Mouse (Mus musculus): ENCODE data around the gene Ehmt1.

Ehmt1 gene

GRCm38 (mm10) chr2:24912189-24912588 is 7.2 kb downstream of the Ehmt1 start:
- no peak for DNase-seq (ENCODE audit: low read depth, low spot score)

DNA sequence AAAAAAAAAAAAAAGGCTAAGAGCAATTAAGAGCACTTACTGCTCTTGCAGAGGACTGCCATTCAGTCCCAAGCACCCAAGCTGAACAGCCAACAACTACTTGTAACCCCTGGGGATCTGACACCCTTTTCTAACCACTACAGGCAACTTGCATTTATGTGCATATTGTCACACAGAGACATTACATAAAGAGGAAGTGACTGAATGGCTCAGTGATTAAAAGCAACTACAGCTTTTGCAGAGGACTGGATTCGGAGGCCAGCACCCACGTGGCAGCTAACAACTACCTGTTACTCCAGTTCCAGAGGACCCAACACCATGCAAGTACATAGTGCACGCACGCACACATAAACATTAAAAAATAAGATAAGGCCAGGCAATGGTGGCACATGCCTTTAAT is 8.9 kb downstream of the Ehmt1 start:
- DNase-seq (ENCODE audit: low read depth, low spot score): no peak

GRCm38 (mm10) chr2:24905653-24906155 is 13.7 kb downstream of the Ehmt1 start:
- no peak for DNase-seq (ENCODE audit: low read depth, low spot score)

DNA sequence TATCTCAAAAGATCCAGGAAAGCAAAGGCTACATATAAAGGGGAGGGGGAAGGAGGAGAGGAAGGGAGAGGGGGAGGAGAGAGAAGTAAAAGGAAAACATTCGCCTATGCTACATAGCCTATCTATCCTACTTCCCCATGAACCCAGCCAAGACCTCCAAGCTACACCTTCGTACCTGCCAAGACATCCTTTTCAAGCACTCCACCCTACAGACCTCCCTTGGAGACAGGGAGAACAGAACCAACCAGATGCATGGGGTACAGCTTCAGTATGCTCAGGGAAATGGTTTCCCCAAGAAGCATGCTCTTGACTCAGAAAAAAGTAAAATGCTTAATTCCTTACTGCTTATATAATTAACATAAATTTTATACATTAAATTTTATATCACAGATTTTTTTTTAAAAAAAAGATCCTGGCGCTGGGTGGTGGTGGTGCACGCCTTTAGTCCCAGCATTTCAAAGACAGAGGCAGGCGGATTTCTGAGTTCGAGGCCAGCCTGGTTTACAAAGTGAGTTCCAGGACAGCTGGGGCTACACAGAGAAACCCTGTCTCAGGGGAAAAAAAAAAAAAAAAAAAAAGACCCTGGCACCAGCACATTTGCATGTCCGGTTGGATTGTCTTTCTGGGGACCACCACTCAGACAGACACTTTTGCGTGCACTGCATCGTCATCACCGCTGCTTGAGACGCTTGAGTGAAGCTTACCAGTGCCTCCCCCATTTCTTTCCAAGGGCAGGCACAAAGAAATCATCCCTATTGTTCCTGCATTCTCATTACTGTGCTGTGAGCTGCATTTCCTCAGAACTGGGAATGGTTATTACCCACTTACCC is 14.4 kb downstream of the Ehmt1 start:
- DNase-seq (ENCODE audit: low read depth, low spot score): no peak

GRCm38 (mm10) chr2:24902999-24903398 is 16.4 kb downstream of the Ehmt1 start:
- DNase-seq (ENCODE audit: low read depth, low spot score): no peak

- no peak for DNase-seq (ENCODE audit: low read depth, low spot score)
Measured at GRCm38 (mm10) chr2:24901055-24901454, 18.4 kb downstream of the Ehmt1 start.

- no peak for DNase-seq (ENCODE audit: low read depth, low spot score)
Measured at GRCm38 (mm10) chr2:24899292-24899691, 20.1 kb downstream of the Ehmt1 start.

DNA sequence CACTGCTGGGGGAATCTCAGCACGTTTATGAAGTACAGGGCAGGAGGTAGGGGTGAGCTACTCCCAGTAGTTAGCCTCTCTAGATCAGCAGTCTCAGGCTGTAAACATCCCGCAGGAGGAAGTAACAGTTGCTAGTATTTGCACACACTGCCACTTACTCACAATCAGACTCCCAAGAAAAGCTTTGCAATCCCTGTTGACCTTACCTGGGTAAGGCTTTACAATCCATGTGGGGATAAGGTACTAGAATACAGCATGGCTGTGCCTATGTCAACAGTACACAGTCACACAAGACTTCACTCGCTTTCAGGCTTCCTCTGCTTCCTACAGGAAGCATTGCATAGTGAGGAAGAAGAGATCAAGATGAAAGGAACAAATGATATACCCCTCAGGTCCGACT is 22.7 kb downstream of the Ehmt1 start:
- DNase-seq (ENCODE audit: low read depth, low spot score): no peak

GRCm38 (mm10) chr2:24894211-24894610 is 25.2 kb downstream of the Ehmt1 start:
- no peak for DNase-seq (ENCODE audit: low read depth, low spot score)

GRCm38 (mm10) chr2:24892318-24892717 is 27.1 kb downstream of the Ehmt1 start:
- DNase-seq (ENCODE audit: low read depth, low spot score): no peak

- DNase-seq (ENCODE audit: low read depth, low spot score): no peak
Measured at GRCm38 (mm10) chr2:24890541-24891447, 28.6 kb downstream of the Ehmt1 start.

- no peak for DNase-seq (ENCODE audit: low read depth, low spot score)
Measured at GRCm38 (mm10) chr2:24888895-24889294, 30.5 kb downstream of the Ehmt1 start.

- DNase-seq (ENCODE audit: low read depth, low spot score): no peak
Measured at GRCm38 (mm10) chr2:24880686-24881085, 38.7 kb downstream of the Ehmt1 start.

- DNase-seq (ENCODE audit: low read depth, low spot score): no peak
Measured at GRCm38 (mm10) chr2:24870952-24871351, 48.5 kb downstream of the Ehmt1 start.

DNA sequence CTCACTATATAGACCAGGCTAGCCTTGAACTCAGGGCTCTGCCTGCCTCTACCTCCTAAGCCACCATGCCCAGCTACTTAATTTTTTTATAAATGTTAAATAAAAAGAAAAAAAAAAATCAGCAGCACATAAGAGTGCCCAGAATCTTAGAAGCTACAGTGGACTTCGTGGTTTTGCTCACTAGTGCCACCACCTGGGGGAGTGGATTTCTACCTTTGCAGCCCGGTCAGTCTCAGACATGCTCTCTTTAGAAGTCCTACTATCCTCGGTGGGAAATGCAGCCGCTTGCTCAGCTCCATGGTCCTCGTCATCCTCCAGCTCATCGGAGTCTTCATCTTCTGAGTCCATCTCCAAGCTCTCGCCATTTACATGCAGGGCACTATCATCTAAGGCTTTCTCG is 56.4 kb downstream of the Ehmt1 start:
- no peak for DNase-seq (ENCODE audit: low read depth, low spot score)

DNA sequence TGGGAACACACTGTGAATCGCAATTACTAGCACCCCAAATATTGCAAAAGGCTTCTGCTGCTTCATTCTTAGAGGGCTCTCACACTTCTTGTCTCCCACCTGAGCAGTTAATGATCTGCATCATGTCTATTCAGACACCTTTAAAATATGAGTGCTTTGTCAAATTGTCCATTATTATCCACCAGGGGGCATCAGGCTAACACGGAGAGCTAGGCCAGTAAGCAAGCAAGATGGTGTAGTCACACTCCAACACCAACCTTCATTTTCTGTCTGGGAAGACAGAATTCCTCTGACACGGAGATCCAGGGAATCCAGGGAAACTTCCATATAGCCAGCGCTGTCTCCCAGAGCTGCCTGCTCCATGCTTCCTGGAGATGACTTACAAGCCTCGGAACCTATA is 67.0 kb downstream of the Ehmt1 start:
- no peak for DNase-seq (ENCODE audit: low read depth, low spot score)

- no peak for DNase-seq (ENCODE audit: low read depth, low spot score)
Measured at GRCm38 (mm10) chr2:24846557-24846956, 72.9 kb downstream of the Ehmt1 start.

DNA sequence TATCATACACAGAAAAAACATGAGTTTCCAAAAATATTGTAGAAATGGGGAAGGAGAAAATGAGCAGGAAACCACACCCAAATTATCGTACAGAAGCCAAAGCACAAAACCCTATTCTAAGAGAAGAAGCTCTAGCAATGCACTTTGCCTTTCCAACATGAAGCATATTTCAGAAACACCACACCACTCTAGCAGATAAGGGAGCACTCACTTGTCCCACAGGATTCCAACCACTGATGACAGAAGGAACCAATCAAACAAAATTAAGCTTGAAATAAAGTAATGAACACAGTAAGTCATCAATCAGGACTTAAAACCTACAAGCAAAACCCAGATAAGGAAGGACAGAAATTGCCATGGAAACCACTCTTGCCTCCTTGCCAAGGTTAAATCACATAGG is 74.2 kb downstream of the Ehmt1 start:
- no peak for DNase-seq (ENCODE audit: low read depth, low spot score)

GRCm38 (mm10) chr2:24830614-24831013 is 88.8 kb downstream of the Ehmt1 start:
- DNase-seq (ENCODE audit: low read depth, low spot score): no peak

- no peak for DNase-seq (ENCODE audit: low read depth, low spot score)
Measured at GRCm38 (mm10) chr2:24809746-24810145, 109.7 kb downstream of the Ehmt1 start.

- no peak for DNase-seq (ENCODE audit: low read depth, low spot score)
Measured at GRCm38 (mm10) chr2:24807691-24808090, 111.7 kb downstream of the Ehmt1 start.

DNA sequence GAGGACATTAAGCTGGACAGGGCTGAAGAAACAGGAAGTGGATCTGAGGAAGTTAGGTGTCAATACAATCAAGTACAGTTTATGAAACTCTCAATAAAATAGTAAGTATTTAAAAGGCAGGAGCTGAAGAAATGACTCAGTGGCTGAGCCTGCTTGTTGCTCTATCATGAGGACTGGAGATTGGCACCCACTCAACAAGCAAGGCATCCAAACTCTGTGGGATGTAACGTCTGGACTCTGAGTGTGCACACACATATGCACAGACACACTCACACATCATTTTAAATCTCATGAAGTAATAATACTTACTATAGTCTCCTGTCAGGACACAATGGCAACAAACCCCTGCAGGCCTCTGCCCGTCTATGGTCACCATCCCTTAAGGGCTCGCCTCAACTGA is 112.4 kb downstream of the Ehmt1 start:
- no peak for DNase-seq (ENCODE audit: low read depth, low spot score)

Data from embryo, embryonic 11.5 days (tissue).